Mouse (Mus musculus): ENCODE results near the gene Irgm2.

DNA sequence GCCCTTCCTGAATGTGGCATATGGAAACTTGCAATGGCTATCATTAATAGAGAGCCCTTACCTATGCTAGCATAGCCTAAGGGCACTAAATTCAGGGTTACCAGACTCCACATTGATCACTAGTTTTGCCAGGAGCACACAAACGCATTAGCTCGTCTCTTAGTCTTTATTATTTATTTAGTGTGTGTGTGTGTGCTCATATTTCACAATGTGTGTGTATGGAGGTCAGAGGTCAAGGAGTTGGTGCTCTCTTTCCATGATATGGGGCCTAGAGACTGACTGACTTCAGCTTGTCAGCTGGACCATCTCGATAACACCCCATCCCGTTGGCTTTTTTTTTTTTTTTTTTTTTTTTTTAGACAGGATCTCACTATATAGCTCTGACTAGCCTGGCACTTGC lies 29.8 kb upstream of the Irgm2 start:
- no peak for TF ChIP-seq POLR2A (IDR thresholded peaks at IDR 0.05; ENCODE audit: low read depth, low read length)
- TF ChIP-seq CTCF (IDR thresholded peaks at IDR 0.05; ENCODE audit: extremely low read depth, insufficient read depth, insufficient read length, insufficient replicate concordance): no peak

Measured in spleen, adult 2 months (tissue).